Mouse (Mus musculus) layer of hippocampus, adult 2 months (tissue): ENCODE data around the gene Zfp69. TPM values are rescaled to one million over a fixed set of nuclear protein-coding genes. Genes with fewer than 3 reads are reported as not detected.

Source experiments
- DNase-seq, 2 experiments: peaks; one replicate each; pipeline ENCODE4 v3.0.0; 2022; ENCODE audit warnings: low spot score in 2 of 2
- H3K27ac ChIP-seq: fragments of 200-600 bp; 2 replicates; pipeline ENCODE4 v1.8.1; 2022
- H3K4me3 ChIP-seq: fragments of 200-600 bp; 2 replicates; pipeline ENCODE4 v1.8.1; 2022; ENCODE audit warnings: mild to moderate bottlenecking
- CTCF ChIP-seq: fragments of 200-600 bp; conservative IDR thresholded peaks from 2 replicates; pipeline ENCODE4 v1.8.1; 2022; ENCODE audit warnings: antibody characterized with exemption, mild to moderate bottlenecking, moderate library complexity
- total RNA-seq, 2 experiments: library from RNA; stranded (reverse); gene quantifications; 2 replicates each; pipeline ENCODE4 v1.2.3; 2021

Gene Zfp69
- total RNA-seq, 2 experiments from 2014 or later = 1.5 to 1.7 TPM

DNA sequence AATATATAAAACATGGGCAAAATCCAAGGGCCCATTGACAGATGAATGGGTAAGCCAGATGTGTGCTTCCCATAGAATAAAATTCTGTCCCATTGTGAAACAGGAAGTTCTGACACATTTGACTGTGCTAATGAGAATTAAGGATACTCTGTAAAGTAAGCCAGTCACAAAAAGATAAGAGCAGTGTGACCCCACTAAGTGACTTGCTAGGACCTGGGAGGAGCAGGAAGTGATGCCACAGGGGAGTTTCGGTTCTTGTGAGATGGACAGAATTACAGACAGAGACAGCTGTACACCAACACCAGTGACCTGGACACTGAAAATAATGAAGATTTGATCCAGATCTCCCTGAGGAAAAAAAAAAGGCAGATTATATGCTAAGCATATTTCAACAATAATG, 37.6 kb downstream of the Zfp69 start:
- Histone ChIP-seq H3K27ac (no peak overlapping the region), H3K4me3 (no peak overlapping the region)
- no peak for TF ChIP-seq CTCF
- no peak for DNase-seq

GRCm38 (mm10) chr4:120913443-120913842, 38.1 kb downstream of the Zfp69 start:
- Histone ChIP-seq H3K4me3 (no peak overlapping the region), H3K27ac (no peak overlapping the region)
- no peak for DNase-seq
- no peak for TF ChIP-seq CTCF

GRCm38 (mm10) chr4:120912866-120913265, 38.6 kb downstream of the Zfp69 start:
- TF ChIP-seq CTCF = no peak
- no peak for DNase-seq
- Histone ChIP-seq H3K27ac (no peak overlapping the region), H3K4me3 (no peak overlapping the region)

DNA sequence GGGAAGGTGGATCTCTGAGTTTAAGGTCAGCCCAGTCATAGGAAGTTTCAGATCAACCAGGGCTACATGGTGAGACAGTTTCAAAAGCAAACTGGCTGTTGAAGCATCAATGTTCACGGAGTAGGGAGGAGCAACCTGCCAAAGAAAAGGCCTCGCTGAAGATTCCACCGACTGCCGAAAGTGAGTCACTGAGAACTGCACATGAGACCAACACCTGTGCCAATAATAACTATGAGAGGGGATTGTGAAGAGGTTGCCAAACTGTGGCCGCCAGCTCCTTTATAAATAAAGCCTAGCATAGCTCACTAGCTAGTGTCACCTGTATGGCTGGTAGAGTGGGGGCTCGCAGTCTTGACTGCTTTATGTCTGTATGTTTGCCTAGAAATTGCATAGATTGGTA, 40.4 kb downstream of the Zfp69 start:
- TF ChIP-seq CTCF = no peak
- no peak overlapping the region for H3K27ac ChIP-seq
- no peak overlapping the region for H3K4me3 ChIP-seq
- no peak for DNase-seq

GRCm38 (mm10) chr4:120909558-120910150, 41.8 kb downstream of the Zfp69 start:
- TF ChIP-seq CTCF = peak; percentile 91
- H3K4me3 ChIP-seq = no peak overlapping the region
- no peak overlapping the region for H3K27ac ChIP-seq
- DNase-seq = peak; percentile 37 to 62

- Histone ChIP-seq H3K4me3 (no peak overlapping the region), H3K27ac (no peak overlapping the region)
- no peak for TF ChIP-seq CTCF
- DNase-seq = no peak
Measured at GRCm38 (mm10) chr4:120905644-120906043, 45.9 kb downstream of the Zfp69 start.

GRCm38 (mm10) chr4:120904533-120904932, 47.0 kb downstream of the Zfp69 start:
- no peak overlapping the region for H3K27ac ChIP-seq
- no peak overlapping the region for H3K4me3 ChIP-seq
- peak in 1 of 2 experiments; percentile 26 for DNase-seq
- no peak for TF ChIP-seq CTCF

- TF ChIP-seq CTCF = no peak
- H3K27ac ChIP-seq = no peak overlapping the region
- H3K4me3 ChIP-seq = no peak overlapping the region
- DNase-seq = no peak
Measured at GRCm38 (mm10) chr4:120895810-120896584, 55.5 kb downstream of the Zfp69 start.

DNA sequence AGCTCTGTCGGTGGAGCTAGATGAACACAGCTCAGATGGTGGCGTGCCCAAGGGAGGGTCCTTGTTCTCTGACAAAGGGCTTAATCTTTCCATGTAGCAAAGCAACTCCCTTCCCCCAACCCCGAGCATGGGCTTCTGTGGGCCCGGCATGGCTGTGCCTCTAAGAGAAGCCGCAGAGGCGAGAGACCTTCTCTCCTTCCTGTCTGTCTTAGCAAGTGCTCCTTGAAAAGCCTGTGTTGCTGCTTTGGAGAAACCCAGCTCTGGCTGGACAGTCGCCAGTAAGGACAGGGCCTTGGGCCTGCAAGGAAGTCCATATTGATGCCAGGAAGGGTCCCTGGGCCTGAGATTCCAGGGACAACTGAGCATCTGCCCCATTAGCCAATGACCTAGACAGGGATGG, 56.3 kb downstream of the Zfp69 start:
- no peak overlapping the region for H3K27ac ChIP-seq
- no peak for DNase-seq
- no peak overlapping the region for H3K4me3 ChIP-seq
- no peak for TF ChIP-seq CTCF

GRCm38 (mm10) chr4:120894584-120894983, 56.9 kb downstream of the Zfp69 start:
- Histone ChIP-seq H3K27ac (no peak overlapping the region), H3K4me3 (no peak overlapping the region)
- DNase-seq = no peak
- no peak; the same call in 1 of the 2 replicates for TF ChIP-seq CTCF

DNA sequence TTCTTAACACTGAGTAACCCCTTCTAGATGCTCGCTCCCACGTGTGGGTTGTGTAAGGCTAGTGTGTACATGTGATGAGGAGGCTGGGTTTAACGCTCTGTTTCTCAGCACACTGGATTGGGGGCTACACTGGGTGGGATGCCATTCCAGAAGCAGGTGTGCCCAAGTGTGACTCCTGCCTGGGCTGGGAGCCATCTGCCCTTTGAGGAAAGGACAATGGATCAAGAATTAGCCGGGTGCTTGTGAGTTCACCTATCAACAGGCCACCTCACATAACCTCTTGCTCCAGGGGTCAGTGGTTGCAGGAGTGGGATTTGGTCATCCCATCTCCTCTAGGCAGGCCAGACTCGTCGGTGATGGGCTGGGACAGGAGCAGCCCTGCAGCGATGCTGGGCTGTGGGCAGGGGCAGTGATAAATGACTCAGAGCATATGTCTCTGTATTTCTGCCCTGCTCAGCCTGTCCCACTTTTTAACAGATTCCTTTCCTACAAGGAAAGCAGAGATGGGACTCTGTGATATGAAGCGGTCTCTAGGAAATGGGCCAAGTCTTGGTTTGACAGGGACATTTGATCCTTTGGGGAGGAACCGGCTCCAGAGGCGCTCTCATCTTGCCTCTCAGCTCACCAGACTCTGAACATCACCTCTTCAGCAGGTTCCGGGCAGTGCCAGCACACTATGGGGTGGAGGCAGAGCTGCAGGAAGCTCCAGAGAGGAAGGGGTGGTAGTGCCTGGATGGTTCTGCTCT, 57.7 kb downstream of the Zfp69 start:
- no peak for TF ChIP-seq CTCF
- DNase-seq = no peak
- Histone ChIP-seq H3K4me3 (no peak overlapping the region), H3K27ac (no peak overlapping the region)

DNA sequence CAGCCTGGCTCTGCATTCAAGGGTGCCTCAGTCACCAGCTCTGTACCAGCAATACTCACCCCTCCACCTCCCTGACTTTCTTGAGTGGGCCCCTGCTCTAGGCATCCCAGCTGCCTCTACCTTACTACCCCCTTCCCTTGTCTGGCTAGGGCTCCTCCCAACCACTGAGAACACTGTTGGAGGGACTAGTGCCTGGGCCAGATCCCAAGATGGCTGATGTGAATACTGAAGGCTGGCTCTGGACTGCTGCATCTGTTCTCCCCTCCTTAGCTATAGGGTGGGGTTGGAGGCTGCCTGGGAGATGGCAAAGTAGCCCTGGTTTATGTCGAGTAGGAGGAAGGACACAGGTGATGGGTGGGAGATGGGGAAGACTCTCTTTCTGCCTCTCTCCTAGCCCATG, 59.0 kb downstream of the Zfp69 start:
- no peak overlapping the region for H3K4me3 ChIP-seq
- DNase-seq = no peak
- no peak overlapping the region for H3K27ac ChIP-seq
- no peak for TF ChIP-seq CTCF

- DNase-seq = no peak
- no peak for TF ChIP-seq CTCF
- H3K4me3 ChIP-seq = no peak overlapping the region
- H3K27ac ChIP-seq = no peak overlapping the region
Measured at GRCm38 (mm10) chr4:120891960-120892359, 59.5 kb downstream of the Zfp69 start.
